Comparison of ENCODE assay signal across 28 mouse cellular contexts in genomic region chr3:116723496-116724481, GRCm38 (mm10). TPM values are rescaled to one million over a fixed set of nuclear protein-coding genes. Genes with fewer than 3 reads are reported as not detected.
DNase-seq lines count a peak whose midpoint lies in the region; ATAC-seq and TF ChIP-seq lines count a peak whose summit lies in the region.
"Had no signal": no experiment of that assay in that cellular context is flagged by ENCODE, and none has a peak within 500 bp of the region (broad histone marks: within the 10 kb centered on the region; RNA-seq: fewer than 3 reads in every experiment).

No protein-coding gene starts in this region.

- TF ChIP-seq CTCF in ES-Bruce4 (IDR thresholded peaks at IDR 0.05; ENCODE audit: low read depth, low read length), result no peak
- no peak for TF ChIP-seq CTCF in cerebellum, adult 2 months (IDR thresholded peaks at IDR 0.05; ENCODE audit: borderline replicate concordance, insufficient read depth, low read depth, low read length)

- H3K9ac ChIP-seq in kidney, embryonic 16.5 days (replicated peaks; ENCODE audit: low read length), result no peak overlapping the region
- H3K9ac ChIP-seq in ES-Bruce4 (ENCODE audit: low read depth, poor library complexity, severe bottlenecking), result no peak overlapping the region
- H3K9ac ChIP-seq: embryonic facial prominence, embryonic 15.5 days; hindbrain, embryonic 13.5 days; liver, embryonic 14.5 days; lung, embryonic 15.5 days had no signal

- no peak for TF ChIP-seq POLR2A in ES-Bruce4 (IDR thresholded peaks at IDR 0.05; ENCODE audit: insufficient read depth, low read length)
- no peak for TF ChIP-seq POLR2A in cerebellum, adult 2 months (IDR thresholded peaks at IDR 0.05; ENCODE audit: borderline replicate concordance, insufficient read depth, low read length)

- peaks cover 14% of the 10 kb centered on the region for H3K4me1 ChIP-seq in kidney, embryonic 16.5 days (ENCODE audit: insufficient read depth, low read length)
- peaks cover 2% of the 10 kb centered on the region for H3K4me1 ChIP-seq in ES-Bruce4 (ENCODE audit: control insufficient read depth, insufficient read depth, low read length)
- H3K4me1 ChIP-seq in brown adipose tissue, adult 24 weeks (ENCODE audit: control insufficient read depth, insufficient read depth, insufficient read length, low read length), result no peaks in the 10 kb centered on the region
- no peaks in the 10 kb centered on the region for H3K4me1 ChIP-seq in cerebellum, adult 2 months (ENCODE audit: control insufficient read depth, insufficient read depth, low read length)
- H3K4me1 ChIP-seq: embryonic facial prominence, embryonic 15.5 days; hindbrain, embryonic 13.5 days had no signal

- H3K9me3 ChIP-seq in kidney, embryonic 16.5 days (ENCODE audit: low read length), result no peaks in the 10 kb centered on the region
- H3K9me3 ChIP-seq in ES-Bruce4 (replicated peaks; ENCODE audit: control insufficient read depth, insufficient read depth, low read length, poor library complexity, severe bottlenecking), result no peaks in the 10 kb centered on the region
- H3K9me3 ChIP-seq: embryonic facial prominence, embryonic 15.5 days; hindbrain, embryonic 13.5 days; lung, embryonic 15.5 days had no signal

- H3K27ac ChIP-seq in kidney, embryonic 16.5 days (ENCODE audit: low read length), result peak overlapping the region; percentile 76
- peak overlapping the region; percentile 91 for H3K27ac ChIP-seq in ES-Bruce4 (ENCODE audit: insufficient read depth, low read length)
- H3K27ac ChIP-seq in brown adipose tissue, adult 24 weeks (replicated peaks; ENCODE audit: low read depth, low read length), result peak overlapping the region; percentile 42; the same call in 1 of the 2 replicates
- H3K27ac ChIP-seq in cerebellum, adult 2 months (ENCODE audit: insufficient read depth, low read length), result no peak overlapping the region
- H3K27ac ChIP-seq: embryonic facial prominence, embryonic 15.5 days; hindbrain, embryonic 13.5 days; layer of hippocampus, adult 2 months; liver, embryonic 14.5 days; lung, embryonic 15.5 days had no signal

- ATAC-seq in kidney, embryonic 16.5 days (ENCODE audit: low FRiP score, low TSS enrichment), result peak; percentile 76; the same call in 1 of the 2 replicates
- ATAC-seq: forebrain, embryonic 16.5 days had no signal

- 57% methylated on average over 10 of the region's 10 CpGs for WGBS in kidney, embryonic 16.5 days
- WGBS in cerebellum, adult 2 months, result 52% methylated on average over 10 of the region's 10 CpGs

- no peak overlapping the region for H3K4me2 ChIP-seq in kidney, embryonic 16.5 days (replicated peaks; ENCODE audit: low read depth, low read length)
- H3K4me2 ChIP-seq: embryonic facial prominence, embryonic 15.5 days; heart, embryonic 11.5 days; hindbrain, embryonic 13.5 days; lung, embryonic 15.5 days had no signal

- no peak for TF ChIP-seq EP300 in ES-Bruce4 (IDR thresholded peaks at IDR 0.05; ENCODE audit: insufficient read depth, low read depth, low read length)

- no peak for DNase-seq in kidney, adult 9 months
- no peak for DNase-seq in cerebellum, adult 2 months
- no peak for DNase-seq in cerebellum, adult 11-12 months
- DNase-seq in right cerebral cortex, postnatal 4 days, result no peak
- DNase-seq: adrenal gland, adult 8-10 months; cerebellum, adult 11 months; cerebellum, postnatal 25 days; heart, postnatal 14 days; kidney, adult 11 months; layer of hippocampus, postnatal 36 days; lung, postnatal 4 days had no signal

- no peak overlapping the region for H3K4me3 ChIP-seq in kidney, embryonic 16.5 days (ENCODE audit: low read length)
- H3K4me3 ChIP-seq in ES-Bruce4 (ENCODE audit: low read depth, low read length), result no peak overlapping the region
- H3K4me3 ChIP-seq in brown adipose tissue, adult 24 weeks (ENCODE audit: insufficient read depth, low read depth, low read length), result no peak overlapping the region
- H3K4me3 ChIP-seq in cerebellum, adult 2 months (replicated peaks; ENCODE audit: insufficient read depth, low read depth, low read length), result no peak overlapping the region
- H3K4me3 ChIP-seq: embryonic facial prominence, embryonic 15.5 days; hindbrain, embryonic 13.5 days; layer of hippocampus, adult 2 months; lung, embryonic 15.5 days had no signal

- H3K36me3 ChIP-seq in kidney, embryonic 16.5 days (ENCODE audit: insufficient read depth, low read length), result no peaks in the 10 kb centered on the region
- H3K36me3 ChIP-seq in ES-Bruce4 (ENCODE audit: control insufficient read depth, insufficient read depth, low read length, poor library complexity, severe bottlenecking), result no peaks in the 10 kb centered on the region
- H3K36me3 ChIP-seq: embryonic facial prominence, embryonic 15.5 days; hindbrain, embryonic 13.5 days; lung, embryonic 15.5 days had no signal

- H3K27me3 ChIP-seq in kidney, embryonic 16.5 days (ENCODE audit: insufficient read depth, low read length), result no peaks in the 10 kb centered on the region
- no peaks in the 10 kb centered on the region for H3K27me3 ChIP-seq in ES-Bruce4 (ENCODE audit: control insufficient read depth, insufficient read depth, low read length, poor library complexity, severe bottlenecking)
- no peaks in the 10 kb centered on the region for H3K27me3 ChIP-seq in cerebellum, adult 2 months (ENCODE audit: control insufficient read depth, insufficient read depth, low read length)
- H3K27me3 ChIP-seq: embryonic facial prominence, embryonic 15.5 days; hindbrain, embryonic 13.5 days; lung, embryonic 15.5 days had no signal

RNA-seq across cellular contexts. Expression of gene Slc35a3, which starts 11.2 kb away (rescaled TPM):
- polyA plus RNA-seq in kidney, embryonic 16.5 days (2015; fragmentation: Nextera tagmentation; extraction: Ambion mirVana), result 18.2 and 18.4 TPM in 2 replicates
- polyA plus RNA-seq in ES-Bruce4 (2011; ENCODE audit: insufficient read depth, insufficient read length, low read depth, missing spikeins), result 28.3 and 31.3 TPM in 2 replicates
- 9.6 and 12.6 TPM in 2 replicates for polyA plus RNA-seq in brown adipose tissue, adult 24 weeks (2012; ENCODE audit: insufficient read depth, insufficient read length, missing spikeins)
- polyA plus RNA-seq in cerebellum, adult 2 months (2012; rRNA removed), result 14.4 and 16.2 TPM in 2 replicates

RNA-seq across cellular contexts. Expression of gene Gm43191, which starts 42.7 kb away (rescaled TPM):
- polyA plus RNA-seq in kidney, embryonic 16.5 days (2015; fragmentation: Nextera tagmentation; extraction: Ambion mirVana), result 0.37 TPM in 1 of 2 replicates, not detected in the other
- polyA plus RNA-seq in ES-Bruce4 (2011; ENCODE audit: insufficient read depth, insufficient read length, low read depth, missing spikeins), result not detected in 2 replicates
- not detected in 2 replicates for polyA plus RNA-seq in brown adipose tissue, adult 24 weeks (2012; ENCODE audit: insufficient read depth, insufficient read length, missing spikeins)
- not detected in 2 replicates for polyA plus RNA-seq in cerebellum, adult 2 months (2012; rRNA removed)
- polyA plus RNA-seq: C2C12; embryonic facial prominence, embryonic 15.5 days; forebrain, embryonic 16.5 days; gonadal fat pad, adult 2 months; heart, embryonic 11.5 days; limb, embryonic 14.5 days; liver, embryonic 14.5 days; lung, embryonic 15.5 days; midbrain, postnatal 0 days; stomach, embryonic 14.5 days; thymus, postnatal 0 days; urinary bladder, adult 2 months had no signal
